Mouse (Mus musculus): ENCODE measurements around the gene Strbp. TPM values are rescaled to one million over a fixed set of nuclear protein-coding genes. Genes with fewer than 3 reads are reported as not detected.

The Strbp gene
- 41.4 and 57.2 TPM in 2 replicates for polyA plus RNA-seq (2014; fragmentation: Nextera tagmentation; extraction: Ambion mirVana)

DNA sequence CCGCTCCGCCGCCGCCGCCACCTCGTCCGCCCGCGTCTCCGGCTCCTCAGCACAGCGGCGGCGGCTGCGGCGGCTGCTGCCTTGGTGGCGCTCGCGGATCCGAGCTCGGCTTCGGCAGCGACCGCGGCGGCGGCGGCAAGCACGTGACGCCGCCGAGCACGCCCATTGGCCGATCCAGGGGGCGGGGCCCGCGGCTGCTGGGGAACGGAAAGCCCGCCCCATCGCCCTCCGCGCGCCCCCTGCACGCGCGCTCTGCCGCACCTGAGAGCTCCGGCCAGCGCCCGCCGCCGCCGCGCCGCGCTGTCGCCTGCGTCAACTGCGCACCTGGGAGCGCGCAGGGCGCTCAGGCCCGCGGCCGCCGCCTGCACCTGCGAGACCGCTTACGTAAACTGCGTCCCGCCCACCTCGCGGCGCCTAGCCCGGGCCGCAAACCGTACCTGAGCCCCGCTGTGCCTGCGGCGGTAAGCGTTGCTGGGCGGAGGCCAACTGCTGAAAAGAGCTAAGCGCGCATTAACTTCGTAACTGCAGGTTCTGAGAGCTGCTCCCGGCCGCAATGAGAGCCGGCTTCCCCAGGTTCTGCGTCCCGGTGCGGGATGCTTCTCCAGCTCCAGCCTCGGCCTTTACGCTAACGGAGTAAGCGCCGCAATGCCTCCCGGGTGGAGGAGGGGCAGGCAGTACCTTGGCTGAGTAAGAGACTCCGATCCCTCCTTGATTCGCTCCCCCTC, at the start of gene Strbp:
Strbp (minus strand) TSS at position 630 of the 725 bp plus-strand sequence.
- H3K9me3 ChIP-seq (ENCODE audit: control insufficient read depth, low read length): no peaks in the 10 kb centered on the region
- WGBS: under 1% methylated on average over 73 of the region's 98 CpGs

GRCm38 (mm10) chr2:37751114-37751513, 47.5 kb upstream of the Strbp start:
- Histone ChIP-seq H3K9me3 (ENCODE audit: control insufficient read depth, low read length) (no peaks in the 10 kb centered on the region), H3K36me3 (ENCODE audit: control insufficient read depth, insufficient read depth, low read length) (no peaks in the 10 kb centered on the region), H3K27ac (ENCODE audit: low read depth, low read length) (no peak overlapping the region), H3K9ac (ENCODE audit: low read depth, low read length) (no peak overlapping the region), H3K27me3 (ENCODE audit: control insufficient read depth, insufficient read depth, low read length) (no peaks in the 10 kb centered on the region), H3K4me2 (replicated peaks; ENCODE audit: low read depth, low read length) (no peak overlapping the region), H3K4me1 (ENCODE audit: control insufficient read depth, insufficient read depth, low read length) (peaks cover 10% of the 10 kb centered on the region; the same call in 1 of the 2 replicates), H3K4me3 (ENCODE audit: low read length) (no peak overlapping the region)
- no peak for ATAC-seq (ENCODE audit: low FRiP score, low TSS enrichment)
- 88% methylated on average over 1 of the region's 1 CpGs for WGBS

More for the DNA sequence above, at the start of gene Strbp:
- peak within 1 kb of the TSS; percentile 91 for H3K4me3 ChIP-seq (ENCODE audit: low read length)
- H3K36me3 ChIP-seq (ENCODE audit: control insufficient read depth, insufficient read depth, low read length): no peaks in the 10 kb centered on the region
- peak within 1 kb of the TSS; percentile 85 for H3K27ac ChIP-seq (ENCODE audit: low read depth, low read length)
- H3K4me1 ChIP-seq (ENCODE audit: control insufficient read depth, insufficient read depth, low read length): peaks cover 9% of the 10 kb centered on the region; the same call in 1 of the 2 replicates
- peak within 1 kb of the TSS; percentile 82 for H3K4me2 ChIP-seq (replicated peaks; ENCODE audit: low read depth, low read length)
- peak within 1 kb of the TSS; percentile 89 for H3K9ac ChIP-seq (ENCODE audit: low read depth, low read length)
- 0 out of 2 replicates have a peak, but pooled peaks cover 6% of the 10 kb centered on the region for H3K27me3 ChIP-seq (ENCODE audit: control insufficient read depth, insufficient read depth, low read length)
- ATAC-seq (ENCODE audit: low FRiP score, low TSS enrichment): peak; percentile 94

- no peak overlapping the region for H3K4me2 ChIP-seq (replicated peaks; ENCODE audit: low read depth, low read length)
- no peaks in the 10 kb centered on the region for H3K36me3 ChIP-seq (ENCODE audit: control insufficient read depth, insufficient read depth, low read length)
- H3K9ac ChIP-seq (ENCODE audit: low read depth, low read length): no peak overlapping the region
- no peaks in the 10 kb centered on the region for H3K27me3 ChIP-seq (ENCODE audit: control insufficient read depth, insufficient read depth, low read length)
- no peak for ATAC-seq (ENCODE audit: low FRiP score, low TSS enrichment)
- H3K4me3 ChIP-seq (ENCODE audit: low read length): no peak overlapping the region
- peaks cover 10% of the 10 kb centered on the region; the same call in 1 of the 2 replicates for H3K4me1 ChIP-seq (ENCODE audit: control insufficient read depth, insufficient read depth, low read length)
- 52% methylated on average over 6 of the region's 6 CpGs for WGBS
- no peak overlapping the region for H3K27ac ChIP-seq (ENCODE audit: low read depth, low read length)
- no peaks in the 10 kb centered on the region for H3K9me3 ChIP-seq (ENCODE audit: control insufficient read depth, low read length)
Observed at GRCm38 (mm10) chr2:37749323-37749722, 45.7 kb upstream of the Strbp start.

- no peaks in the 10 kb centered on the region for H3K27me3 ChIP-seq (ENCODE audit: control insufficient read depth, insufficient read depth, low read length)
- H3K4me3 ChIP-seq (ENCODE audit: low read length): no peak overlapping the region
- peaks cover 10% of the 10 kb centered on the region; the same call in 1 of the 2 replicates for H3K4me1 ChIP-seq (ENCODE audit: control insufficient read depth, insufficient read depth, low read length)
- H3K9ac ChIP-seq (ENCODE audit: low read depth, low read length): no peak overlapping the region
- H3K4me2 ChIP-seq (replicated peaks; ENCODE audit: low read depth, low read length): no peak overlapping the region
- H3K27ac ChIP-seq (ENCODE audit: low read depth, low read length): no peak overlapping the region
- no peaks in the 10 kb centered on the region for H3K9me3 ChIP-seq (ENCODE audit: control insufficient read depth, low read length)
- no peaks in the 10 kb centered on the region for H3K36me3 ChIP-seq (ENCODE audit: control insufficient read depth, insufficient read depth, low read length)
- peak; percentile 75 for ATAC-seq (ENCODE audit: low FRiP score, low TSS enrichment)
- 34% methylated on average over 10 of the region's 10 CpGs for WGBS
Observed at GRCm38 (mm10) chr2:37748442-37749066, 44.9 kb upstream of the Strbp start.

DNA sequence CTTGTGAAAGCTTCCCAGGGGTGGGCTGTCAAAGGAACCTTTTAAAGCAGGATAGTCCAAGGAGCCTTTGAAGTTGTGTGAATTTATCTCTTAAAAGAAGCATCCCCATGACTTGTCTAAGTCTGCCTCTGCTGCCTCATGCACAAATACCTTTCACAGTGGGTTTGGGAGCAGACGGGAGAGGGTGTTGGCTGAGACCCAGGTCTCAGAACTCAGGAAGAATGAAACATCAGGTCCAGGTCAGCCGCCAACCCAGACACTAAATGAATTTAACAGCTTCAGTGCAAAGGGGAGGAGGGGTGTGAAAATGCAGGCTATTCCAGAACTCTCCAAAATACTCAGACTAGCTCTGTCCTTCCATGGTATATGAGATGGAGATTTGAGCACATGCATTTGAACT, 44.2 kb upstream of the Strbp start:
- Histone ChIP-seq H3K36me3 (ENCODE audit: control insufficient read depth, insufficient read depth, low read length) (no peaks in the 10 kb centered on the region), H3K27me3 (ENCODE audit: control insufficient read depth, insufficient read depth, low read length) (no peaks in the 10 kb centered on the region), H3K27ac (ENCODE audit: low read depth, low read length) (no peak overlapping the region), H3K4me1 (ENCODE audit: control insufficient read depth, insufficient read depth, low read length) (peaks cover 10% of the 10 kb centered on the region; the same call in 1 of the 2 replicates), H3K4me3 (ENCODE audit: low read length) (no peak overlapping the region), H3K9me3 (ENCODE audit: control insufficient read depth, low read length) (no peaks in the 10 kb centered on the region), H3K4me2 (replicated peaks; ENCODE audit: low read depth, low read length) (no peak overlapping the region), H3K9ac (ENCODE audit: low read depth, low read length) (no peak overlapping the region)
- 49% methylated on average over 2 of the region's 2 CpGs for whole genome bisulfite sequencing
- no peak for ATAC-seq (ENCODE audit: low FRiP score, low TSS enrichment)

GRCm38 (mm10) chr2:37746293-37747049, 42.8 kb upstream of the Strbp start:
- Histone ChIP-seq H3K27ac (ENCODE audit: low read depth, low read length) (no peak overlapping the region), H3K4me3 (ENCODE audit: low read length) (no peak overlapping the region), H3K9ac (ENCODE audit: low read depth, low read length) (no peak overlapping the region), H3K9me3 (ENCODE audit: control insufficient read depth, low read length) (no peaks in the 10 kb centered on the region), H3K36me3 (ENCODE audit: control insufficient read depth, insufficient read depth, low read length) (no peaks in the 10 kb centered on the region), H3K4me2 (replicated peaks; ENCODE audit: low read depth, low read length) (no peak overlapping the region), H3K27me3 (ENCODE audit: control insufficient read depth, insufficient read depth, low read length) (no peaks in the 10 kb centered on the region), H3K4me1 (ENCODE audit: control insufficient read depth, insufficient read depth, low read length) (peaks cover 10% of the 10 kb centered on the region; the same call in 1 of the 2 replicates)
- WGBS: 83% methylated on average over 5 of the region's 5 CpGs
- no peak for ATAC-seq (ENCODE audit: low FRiP score, low TSS enrichment)

DNA sequence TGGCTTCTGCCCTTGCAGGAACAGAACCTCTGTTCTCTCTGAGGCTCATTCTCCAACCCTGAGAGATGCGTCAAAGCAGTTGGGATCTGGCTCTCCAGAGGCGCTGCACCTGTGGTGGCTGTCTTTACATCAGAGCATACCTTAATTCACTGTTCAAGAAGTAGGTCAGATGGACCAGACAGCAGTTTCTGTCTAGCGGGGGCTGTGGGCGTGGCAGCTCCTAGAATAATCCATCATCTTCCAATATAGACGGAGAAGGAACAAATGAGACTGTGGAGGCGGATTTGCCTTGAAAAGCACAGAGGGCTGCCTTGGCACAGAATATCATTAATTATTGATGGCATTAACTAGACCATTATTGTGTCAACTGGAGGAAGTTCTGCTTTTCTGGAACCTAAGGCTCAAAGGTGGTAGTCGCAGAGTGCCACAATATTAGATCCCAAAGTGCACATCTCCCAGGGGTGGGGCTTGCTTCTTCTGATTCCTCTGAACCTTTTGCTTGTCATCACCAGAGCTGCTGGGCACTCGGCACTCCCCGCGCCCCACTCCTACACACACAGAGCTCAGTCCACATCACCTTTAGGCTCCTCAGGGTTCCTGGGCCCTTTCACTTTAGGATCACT, 41.2 kb upstream of the Strbp start:
- no peak for ATAC-seq (ENCODE audit: low FRiP score, low TSS enrichment)
- peaks cover 10% of the 10 kb centered on the region; the same call in 1 of the 2 replicates for H3K4me1 ChIP-seq (ENCODE audit: control insufficient read depth, insufficient read depth, low read length)

DNA sequence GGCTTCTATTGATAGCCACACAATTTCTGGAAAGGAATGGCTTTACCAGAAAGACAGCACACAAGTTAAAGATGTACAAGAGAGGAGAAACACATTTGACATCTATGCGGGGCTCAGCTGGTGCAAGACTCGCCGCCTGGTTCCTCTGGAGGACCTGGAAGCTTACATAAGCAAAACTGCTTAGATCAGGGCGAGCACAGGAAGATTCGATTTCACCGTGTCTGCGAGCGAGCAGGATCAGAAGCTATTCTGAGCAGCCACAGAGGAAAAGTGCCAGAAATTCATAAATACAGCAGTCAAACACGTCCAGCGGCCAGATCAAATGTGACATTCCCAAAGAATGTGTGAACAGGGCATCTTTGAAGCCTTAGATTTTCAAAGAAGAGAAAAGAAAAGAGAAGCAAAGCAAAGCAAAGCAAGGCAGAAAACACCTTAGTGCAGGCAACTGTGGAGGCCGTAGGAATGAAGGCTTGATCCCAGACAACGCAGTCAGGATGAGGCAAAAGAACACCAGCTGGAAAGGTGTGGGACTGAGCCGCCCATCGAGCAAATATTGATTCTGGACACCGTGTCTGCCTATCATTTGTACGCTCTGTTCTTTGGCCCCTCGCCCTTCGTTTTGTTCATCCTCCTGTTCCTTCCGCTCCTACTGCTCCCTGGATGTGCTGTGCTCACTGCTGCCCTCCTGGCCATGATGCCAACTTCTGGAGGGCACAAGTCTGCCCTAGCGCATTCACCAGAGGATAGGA, 38.3 kb upstream of the Strbp start:
- 55% methylated on average over 20 of the region's 20 CpGs for WGBS
- Histone ChIP-seq H3K4me3 (ENCODE audit: low read length) (no peak overlapping the region), H3K9ac (ENCODE audit: low read depth, low read length) (no peak overlapping the region), H3K27ac (ENCODE audit: low read depth, low read length) (no peak overlapping the region), H3K27me3 (ENCODE audit: control insufficient read depth, insufficient read depth, low read length) (no peaks in the 10 kb centered on the region), H3K9me3 (ENCODE audit: control insufficient read depth, low read length) (no peaks in the 10 kb centered on the region), H3K36me3 (ENCODE audit: control insufficient read depth, insufficient read depth, low read length) (no peaks in the 10 kb centered on the region), H3K4me1 (ENCODE audit: control insufficient read depth, insufficient read depth, low read length) (no peaks in the 10 kb centered on the region), H3K4me2 (replicated peaks; ENCODE audit: low read depth, low read length) (no peak overlapping the region)
- no peak for ATAC-seq (ENCODE audit: low FRiP score, low TSS enrichment)

More for the DNA sequence above, 41.2 kb upstream of the Strbp start:
- H3K4me3 ChIP-seq (ENCODE audit: low read length): no peak overlapping the region
- WGBS: 88% methylated on average over 10 of the region's 10 CpGs
- H3K27me3 ChIP-seq (ENCODE audit: control insufficient read depth, insufficient read depth, low read length): no peaks in the 10 kb centered on the region
- H3K9ac ChIP-seq (ENCODE audit: low read depth, low read length): no peak overlapping the region
- no peaks in the 10 kb centered on the region for H3K36me3 ChIP-seq (ENCODE audit: control insufficient read depth, insufficient read depth, low read length)
- H3K27ac ChIP-seq (ENCODE audit: low read depth, low read length): no peak overlapping the region
- no peak overlapping the region for H3K4me2 ChIP-seq (replicated peaks; ENCODE audit: low read depth, low read length)
- H3K9me3 ChIP-seq (ENCODE audit: control insufficient read depth, low read length): no peaks in the 10 kb centered on the region
